Mouse (Mus musculus) intestine, postnatal 0 days (tissue): ENCODE measurements around the gene Itga5. TPM values are rescaled to one million over a fixed set of nuclear protein-coding genes. Genes with fewer than 3 reads are reported as not detected.
A peak's percentile ranks its signal among the peaks of the same experiment; 100 is the strongest.

Experiments used
- ATAC-seq: fragments of 200-750 bp; cut with Nextera tagmentation; 2 replicates; pipeline ENCODE4 v1.8.0; 2017; ENCODE audit warnings: mild to moderate bottlenecking, moderate TSS enrichment, moderate library complexity
- H3K27ac ChIP-seq: fragments of 300-500 bp; sonication (generic); 2 replicates; pipeline ENCODE4 v1.5.1; 2014; ENCODE audit warnings: mild to moderate bottlenecking, low read depth, low read length, moderate library complexity
- H3K27me3 ChIP-seq: fragments of 300-500 bp; sonication (generic); replicated peaks from 2 replicates; pipeline ENCODE4 v1.6.1; 2014; ENCODE audit warnings: low read length, mixed read lengths; ENCODE audit not compliant: control insufficient read depth, insufficient read depth
- H3K36me3 ChIP-seq: fragments of 300-500 bp; sonication (generic); 2 replicates; pipeline ENCODE4 v1.6.1; 2014; ENCODE audit warnings: mild to moderate bottlenecking, moderate library complexity; ENCODE audit not compliant: control insufficient read depth, insufficient read depth
- H3K4me1 ChIP-seq: fragments of 300-500 bp; sonication (generic); replicated peaks from 2 replicates; pipeline ENCODE4 v1.6.1; 2014; ENCODE audit warnings: antibody characterized with exemption, low read length, mixed read lengths; ENCODE audit not compliant: control insufficient read depth, insufficient read depth
- H3K4me2 ChIP-seq: fragments of 300-500 bp; sonication (generic); replicated peaks from 2 replicates; pipeline ENCODE4 v1.6.1; 2014; ENCODE audit warnings: low read depth, mild to moderate bottlenecking, moderate library complexity
- H3K4me3 ChIP-seq: fragments of 300-500 bp; sonication (generic); 2 replicates; pipeline ENCODE4 v1.5.1; 2014; ENCODE audit warnings: low read depth, low read length
- H3K9ac ChIP-seq: fragments of 300-500 bp; sonication (generic); 2 replicates; pipeline ENCODE4 v1.6.1; 2014; ENCODE audit warnings: mild to moderate bottlenecking, low read depth, low read length
- H3K9me3 ChIP-seq: fragments of 300-500 bp; sonication (generic); 2 replicates; pipeline ENCODE4 v1.6.1; 2016; ENCODE audit warnings: mixed run types; ENCODE audit not compliant: control insufficient read depth
- CTCF ChIP-seq: sonication (generic); IDR thresholded peaks from 2 replicates; pipeline ENCODE4 v1.5.1; 2016; ENCODE audit warnings: low read depth, mild to moderate bottlenecking, control low read depth, antibody characterized with exemption, moderate library complexity
- WGBS: fragments of 180-500 bp; shearing (Covaris S2); extraction: QIAGEN DNeasy Blood & Tissue Kit; methylation state at CpG from one replicate; pipeline ENCODE4 v1.1.7; 2014; 5-methylcytosine and 5-hydroxymethylcytosine counted together
- polyA plus RNA-seq: library from polyadenylated mRNA; unstranded; fragments of >200 nt; fragmentation: Nextera tagmentation; extraction: Ambion mirVana; gene quantifications from 2 replicates; pipeline ENCODE4 v1.2.1, GENCODE M21; 2015

Gene Itga5
- polyA plus RNA-seq, 1 experiment from 2014 or later, result 25.0 TPM

DNA sequence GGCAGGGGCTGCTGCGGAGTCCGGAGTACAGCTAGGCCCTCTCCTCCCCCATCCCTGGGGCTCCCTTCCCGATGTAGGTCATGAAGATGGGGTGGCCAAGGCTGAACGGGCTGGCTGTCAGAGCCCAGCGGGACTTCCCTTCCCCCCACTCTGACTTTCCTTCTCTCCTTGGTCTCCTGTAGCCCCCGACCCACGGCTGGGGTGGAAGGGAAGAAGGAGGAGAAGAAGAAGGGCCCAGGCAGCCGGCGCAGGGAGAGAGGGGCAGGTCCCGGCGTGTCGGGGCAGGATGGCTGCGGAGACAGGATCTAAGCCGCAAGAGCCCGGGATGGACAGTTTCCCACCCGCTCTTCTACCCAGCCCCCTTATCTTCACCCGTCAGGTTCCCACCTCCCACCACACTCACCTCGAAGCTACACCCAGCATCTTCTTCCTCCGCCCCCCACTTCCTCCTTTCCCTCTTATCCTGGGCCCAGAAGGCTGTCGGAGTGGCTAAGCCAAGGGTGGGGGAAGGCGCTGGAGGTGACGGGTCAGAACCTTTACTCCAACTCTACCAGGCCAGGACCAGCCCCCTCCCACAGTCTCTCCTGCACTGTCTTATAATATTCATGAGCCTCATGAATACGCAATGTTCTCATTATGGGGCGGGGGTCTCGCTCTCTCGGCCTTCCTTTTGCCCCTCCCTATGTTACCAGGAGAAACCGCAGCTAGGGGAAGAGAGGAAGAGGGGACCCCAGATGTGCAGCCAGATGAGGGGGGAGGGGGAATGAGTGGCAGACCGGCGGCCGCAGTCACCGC lies 27.2 kb downstream of the Itga5 start:
- WGBS, result 10% methylated on average over 30 of the region's 31 CpGs
- H3K27ac ChIP-seq, result no peak overlapping the region
- H3K27me3 ChIP-seq, result peaks cover 33% of the 10 kb centered on the region
- no peaks in the 10 kb centered on the region for H3K9me3 ChIP-seq
- no peak for TF ChIP-seq CTCF
- 0 out of 2 replicates have a peak overlapping the region, but pooled peaks have one; percentile 34 for H3K9ac ChIP-seq
- peak overlapping the region; percentile 95 for H3K4me2 ChIP-seq
- H3K4me3 ChIP-seq, result peak overlapping the region; percentile 65
- H3K4me1 ChIP-seq, result no peaks in the 10 kb centered on the region
- peak; percentile 52 for ATAC-seq
- no peaks in the 10 kb centered on the region for H3K36me3 ChIP-seq

DNA sequence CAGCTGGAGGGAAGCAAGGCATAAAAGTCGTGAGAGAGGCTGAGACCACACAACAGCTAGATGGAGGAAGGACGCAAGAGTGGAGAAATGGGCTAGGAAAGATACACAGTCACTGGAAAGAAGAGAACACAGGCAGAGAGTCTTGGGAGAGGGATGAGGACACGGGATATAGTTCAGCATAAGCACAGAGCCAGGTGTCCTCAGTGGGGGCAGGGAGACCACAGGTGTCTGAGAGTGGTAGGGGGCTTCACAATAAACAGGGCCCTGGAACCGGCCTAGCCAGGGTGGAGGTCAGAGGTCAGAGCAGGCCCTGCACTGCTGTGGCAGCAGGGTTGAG lies 27.8 kb downstream of the Itga5 start:
- Histone ChIP-seq H3K4me1 (no peaks in the 10 kb centered on the region), H3K4me3 (peak overlapping the region; percentile 65; the same call in 1 of the 2 replicates), H3K9ac (no peak overlapping the region), H3K36me3 (no peaks in the 10 kb centered on the region), H3K27me3 (peaks cover 33% of the 10 kb centered on the region), H3K4me2 (no peak overlapping the region; the same call in 1 of the 2 replicates), H3K9me3 (no peaks in the 10 kb centered on the region), H3K27ac (no peak overlapping the region)
- no peak for TF ChIP-seq CTCF
- no peak for ATAC-seq
- 72% methylated on average over 4 of the region's 4 CpGs for WGBS

DNA sequence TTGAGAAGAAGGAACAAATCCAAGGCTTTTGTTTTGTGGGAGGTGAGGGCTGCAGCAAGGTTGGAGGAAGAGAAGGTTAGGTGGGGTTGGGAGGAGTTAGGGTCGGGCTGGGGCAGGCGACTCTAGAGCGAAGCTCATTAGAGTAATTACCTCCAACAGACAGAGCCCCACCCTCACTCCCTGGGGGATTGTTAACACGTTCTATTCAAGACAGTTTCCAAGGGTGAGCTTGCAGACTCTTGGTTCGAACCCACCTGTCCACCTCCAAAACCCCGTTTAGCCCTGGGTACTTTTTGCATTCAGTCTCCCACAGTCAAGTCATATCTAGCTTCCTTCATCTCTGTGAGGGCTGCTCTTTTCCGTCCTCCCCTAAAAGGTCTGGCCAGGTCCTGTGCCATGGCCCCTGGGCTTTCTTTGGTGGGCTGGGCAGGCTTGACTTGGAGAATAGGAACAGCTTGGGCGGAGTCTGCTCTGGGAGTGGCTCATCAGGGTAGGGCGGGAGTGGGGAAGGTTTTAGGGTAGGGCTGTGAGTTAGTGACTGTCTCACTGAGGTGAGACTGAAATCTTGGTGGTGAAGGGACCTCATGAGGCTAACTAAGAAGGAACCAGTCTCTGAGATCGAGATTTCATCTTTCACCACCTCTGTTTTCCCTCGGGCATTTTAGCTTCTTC lies 29.4 kb downstream of the Itga5 start:
- Histone ChIP-seq H3K27ac (no peak overlapping the region), H3K4me3 (no peak overlapping the region), H3K9me3 (no peaks in the 10 kb centered on the region), H3K27me3 (peaks cover 33% of the 10 kb centered on the region), H3K4me2 (no peak overlapping the region), H3K9ac (no peak overlapping the region), H3K36me3 (no peaks in the 10 kb centered on the region), H3K4me1 (no peaks in the 10 kb centered on the region)
- 26% methylated on average over 11 of the region's 11 CpGs for WGBS
- no peak for TF ChIP-seq CTCF
- ATAC-seq, result no peak

DNA sequence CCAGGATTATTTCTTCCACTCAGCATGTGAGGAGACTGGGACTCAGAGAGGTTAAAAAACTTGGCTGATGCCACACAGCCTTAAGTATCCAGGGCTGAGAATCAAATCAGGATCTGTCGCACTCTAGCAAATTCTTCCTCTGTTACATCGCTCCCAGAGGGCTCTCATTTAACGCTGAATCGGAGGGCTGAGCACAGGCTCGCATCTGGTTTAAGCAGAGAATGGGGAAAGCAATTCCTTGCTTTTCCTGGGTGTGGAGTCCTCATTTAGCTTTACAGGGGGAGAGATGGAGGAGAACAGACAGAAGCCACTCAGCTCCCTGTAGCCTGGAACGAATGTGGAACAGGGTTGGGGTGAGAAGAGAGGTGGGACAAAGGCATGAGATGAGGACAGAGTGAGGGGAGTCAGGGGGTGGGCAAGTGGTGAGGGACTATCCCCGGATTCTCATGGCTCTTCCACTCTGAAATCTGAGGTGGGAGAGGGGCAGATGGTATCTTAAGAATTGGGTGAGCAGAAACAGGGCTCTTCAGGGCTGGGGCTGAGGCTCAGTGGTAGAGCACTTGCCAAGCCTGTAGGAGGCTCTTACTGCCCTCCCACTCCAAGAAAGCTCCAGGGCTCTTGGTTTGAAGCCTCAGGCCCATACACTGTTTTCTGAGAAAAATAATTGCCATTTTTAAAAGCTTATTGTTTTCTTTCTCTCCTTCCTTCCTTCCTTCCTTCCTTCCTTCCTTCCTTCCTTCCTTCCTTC lies 30.9 kb downstream of the Itga5 start:
- H3K27ac ChIP-seq, result no peak overlapping the region
- no peak for ATAC-seq
- no peak overlapping the region for H3K4me3 ChIP-seq
- H3K27me3 ChIP-seq, result peaks cover 22% of the 10 kb centered on the region
- no peak for TF ChIP-seq CTCF
- no peaks in the 10 kb centered on the region for H3K36me3 ChIP-seq
- H3K4me1 ChIP-seq, result no peaks in the 10 kb centered on the region
- H3K9me3 ChIP-seq, result no peaks in the 10 kb centered on the region
- no peak overlapping the region for H3K4me2 ChIP-seq
- no peak overlapping the region for H3K9ac ChIP-seq
- 55% methylated on average over 7 of the region's 7 CpGs for WGBS

DNA sequence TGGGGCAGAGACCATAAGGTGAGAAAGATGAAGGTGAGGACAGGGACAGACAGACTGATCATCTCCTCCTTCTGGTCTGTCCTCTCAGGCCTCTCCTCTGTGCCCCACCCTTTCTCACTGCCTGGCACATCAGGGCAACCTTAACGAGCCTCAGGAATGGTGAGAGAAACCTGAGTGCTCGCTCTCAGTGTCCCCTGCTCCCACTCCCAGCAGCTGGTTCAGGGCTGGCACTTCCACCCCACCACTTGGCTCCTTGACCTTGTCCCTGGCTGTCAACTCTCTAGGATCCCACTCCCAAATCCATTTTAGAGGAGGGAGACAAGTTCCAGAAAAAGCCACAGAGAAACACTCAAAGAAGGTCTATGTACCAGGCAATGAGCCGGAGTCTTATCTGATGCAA lies 31.5 kb downstream of the Itga5 start:
- Histone ChIP-seq H3K27ac (no peak overlapping the region), H3K27me3 (peaks cover 17% of the 10 kb centered on the region), H3K9ac (no peak overlapping the region), H3K36me3 (no peaks in the 10 kb centered on the region), H3K9me3 (no peaks in the 10 kb centered on the region), H3K4me2 (no peak overlapping the region), H3K4me1 (no peaks in the 10 kb centered on the region), H3K4me3 (no peak overlapping the region)
- TF ChIP-seq CTCF, result no peak
- WGBS, result 52% methylated on average over 3 of the region's 3 CpGs
- ATAC-seq, result no peak

DNA sequence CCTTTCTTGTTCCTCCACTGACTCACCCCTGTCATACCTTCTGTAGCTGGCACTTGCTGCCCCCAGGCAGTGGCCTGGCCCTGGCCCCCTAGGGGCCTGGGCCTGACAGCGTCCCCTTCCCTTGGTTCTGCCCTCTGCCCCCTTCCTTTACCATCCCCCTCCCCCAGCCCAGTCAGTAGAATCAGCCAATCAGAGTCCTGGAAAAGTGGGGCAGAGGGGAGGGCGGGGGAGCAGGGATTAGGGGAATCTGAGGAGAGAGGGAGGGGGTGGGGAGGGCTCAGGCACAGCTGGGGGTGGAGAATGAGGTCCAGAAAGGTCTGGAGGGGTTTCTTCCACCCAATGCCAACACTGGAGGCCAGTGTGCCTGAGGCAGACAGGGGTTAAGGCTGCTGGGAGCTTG lies 32.4 kb downstream of the Itga5 start:
- peaks cover 9% of the 10 kb centered on the region for H3K27me3 ChIP-seq
- WGBS, result 41% methylated on average over 2 of the region's 2 CpGs
- no peaks in the 10 kb centered on the region for H3K9me3 ChIP-seq
- no peaks in the 10 kb centered on the region for H3K4me1 ChIP-seq
- no peak for ATAC-seq
- no peak overlapping the region for H3K27ac ChIP-seq
- TF ChIP-seq CTCF, result no peak
- no peak overlapping the region for H3K9ac ChIP-seq
- H3K4me3 ChIP-seq, result no peak overlapping the region
- H3K36me3 ChIP-seq, result no peaks in the 10 kb centered on the region
- no peak overlapping the region for H3K4me2 ChIP-seq
